Mouse (Mus musculus) spleen, adult 2 months (tissue): Measurements from ENCODE around the gene Zbtb20.

Experiments
- CTCF ChIP-seq: fragments of 200-500 bp; IDR thresholded peaks from 2 replicates; pipeline ENCODE4 v1.5.1; 2011; ENCODE audit warnings: mild to moderate bottlenecking, inconsistent platforms; ENCODE audit not compliant: insufficient read depth, insufficient read length, insufficient replicate concordance; ENCODE audit errors: extremely low read depth
- POLR2A ChIP-seq: fragments of 200-500 bp; IDR thresholded peaks from 2 replicates; pipeline ENCODE4 v1.6.1; 2011; ENCODE audit warnings: low read depth, low read length, inconsistent platforms

GRCm38 (mm10) chr16:42911815-42912214 lies 36.1 kb downstream of the Zbtb20 start:
- TF ChIP-seq CTCF = no peak
- TF ChIP-seq POLR2A = no peak
